Mouse (Mus musculus): Measurements from ENCODE around the gene Gm28051.

The Gm28051 gene

GRCm38 (mm10) chr12:102743036-102743588, 14.5 kb downstream of the Gm28051 start:
- DNase-seq (ENCODE audit: low spot score): peak; percentile 20

- DNase-seq (ENCODE audit: low spot score): no peak
Observed at GRCm38 (mm10) chr12:102742056-102742455, 15.5 kb downstream of the Gm28051 start.

DNA sequence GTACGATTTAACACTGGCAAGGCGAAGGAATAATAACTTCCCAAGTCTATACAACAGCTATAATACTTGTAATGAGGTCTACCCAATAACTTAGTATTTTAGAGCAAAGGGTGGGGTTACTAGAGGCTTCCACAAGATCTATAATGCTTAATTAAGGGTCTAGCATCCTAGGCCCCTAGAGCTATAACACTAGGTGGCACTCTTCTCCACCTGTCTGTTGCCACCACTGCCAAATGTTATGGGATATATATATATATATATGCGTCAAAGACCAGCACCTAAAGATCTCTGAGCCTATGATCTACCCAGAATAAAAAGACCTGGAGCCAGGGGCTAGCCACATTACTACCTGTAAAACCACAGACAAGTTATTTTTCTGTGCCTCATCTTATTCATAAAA, 17.3 kb downstream of the Gm28051 start:
- no peak for DNase-seq (ENCODE audit: low spot score)

- no peak for DNase-seq (ENCODE audit: low spot score)
Observed at GRCm38 (mm10) chr12:102739096-102739495, 18.5 kb downstream of the Gm28051 start.

DNA sequence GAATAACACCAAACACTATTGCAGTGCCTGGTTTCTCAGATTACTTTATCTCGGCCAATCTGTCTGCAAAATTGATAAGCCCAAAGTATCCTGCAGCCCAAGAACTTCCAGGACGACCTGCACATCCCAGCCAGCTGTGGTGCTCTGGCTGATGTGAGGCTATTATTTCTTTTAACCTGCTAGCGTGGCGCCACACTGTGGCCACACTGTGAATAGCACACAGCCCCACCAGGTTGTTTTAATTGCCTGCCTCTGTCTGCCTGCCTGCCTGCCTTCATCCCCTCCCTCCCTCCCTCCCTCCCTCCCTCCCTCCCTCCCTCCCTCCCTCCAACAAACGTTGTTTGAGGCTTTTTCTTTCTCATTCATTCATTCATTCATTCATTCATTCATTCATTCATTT, 24.2 kb downstream of the Gm28051 start:
- peak; percentile 50 for DNase-seq (ENCODE audit: low spot score)

DNA sequence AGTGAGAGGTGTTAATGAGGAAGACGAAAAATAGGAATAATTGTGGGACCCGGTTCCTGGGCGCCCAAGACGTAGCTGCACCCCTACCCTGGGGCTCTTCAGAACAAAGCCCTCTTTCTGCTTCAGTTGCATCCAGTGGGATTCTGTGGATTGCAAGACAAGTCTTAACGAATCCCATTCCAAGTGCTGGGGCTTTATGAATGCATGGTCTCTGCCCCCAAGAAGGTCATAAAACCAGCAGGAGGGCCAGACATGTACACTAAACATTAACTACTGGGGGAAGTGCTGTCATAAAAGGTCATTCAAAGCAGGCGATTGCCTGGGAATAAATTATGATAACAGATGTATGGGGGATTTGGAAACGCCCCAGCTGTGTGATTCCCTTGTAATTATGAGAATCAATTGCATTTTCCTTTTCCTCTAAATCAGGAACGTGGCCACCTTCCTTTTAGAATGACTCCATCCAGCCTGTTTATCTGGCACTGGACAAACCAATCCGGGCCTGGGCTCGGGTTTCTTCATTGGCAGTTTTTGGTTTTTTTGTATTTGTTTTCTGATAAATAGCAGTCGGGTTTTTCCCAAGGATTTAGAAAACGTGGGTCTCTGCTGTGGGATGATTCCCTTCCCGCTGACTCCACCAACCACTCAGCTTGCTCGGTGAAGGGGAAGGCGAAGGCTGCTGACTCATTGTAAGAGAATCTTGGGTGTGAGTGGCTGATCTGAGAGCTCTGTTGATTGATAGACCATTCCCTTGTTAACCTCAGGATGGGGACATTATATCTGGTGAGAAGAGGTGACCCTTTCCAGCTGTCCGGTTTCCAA, 26.6 kb downstream of the Gm28051 start:
- no peak for DNase-seq (ENCODE audit: low spot score)

DNA sequence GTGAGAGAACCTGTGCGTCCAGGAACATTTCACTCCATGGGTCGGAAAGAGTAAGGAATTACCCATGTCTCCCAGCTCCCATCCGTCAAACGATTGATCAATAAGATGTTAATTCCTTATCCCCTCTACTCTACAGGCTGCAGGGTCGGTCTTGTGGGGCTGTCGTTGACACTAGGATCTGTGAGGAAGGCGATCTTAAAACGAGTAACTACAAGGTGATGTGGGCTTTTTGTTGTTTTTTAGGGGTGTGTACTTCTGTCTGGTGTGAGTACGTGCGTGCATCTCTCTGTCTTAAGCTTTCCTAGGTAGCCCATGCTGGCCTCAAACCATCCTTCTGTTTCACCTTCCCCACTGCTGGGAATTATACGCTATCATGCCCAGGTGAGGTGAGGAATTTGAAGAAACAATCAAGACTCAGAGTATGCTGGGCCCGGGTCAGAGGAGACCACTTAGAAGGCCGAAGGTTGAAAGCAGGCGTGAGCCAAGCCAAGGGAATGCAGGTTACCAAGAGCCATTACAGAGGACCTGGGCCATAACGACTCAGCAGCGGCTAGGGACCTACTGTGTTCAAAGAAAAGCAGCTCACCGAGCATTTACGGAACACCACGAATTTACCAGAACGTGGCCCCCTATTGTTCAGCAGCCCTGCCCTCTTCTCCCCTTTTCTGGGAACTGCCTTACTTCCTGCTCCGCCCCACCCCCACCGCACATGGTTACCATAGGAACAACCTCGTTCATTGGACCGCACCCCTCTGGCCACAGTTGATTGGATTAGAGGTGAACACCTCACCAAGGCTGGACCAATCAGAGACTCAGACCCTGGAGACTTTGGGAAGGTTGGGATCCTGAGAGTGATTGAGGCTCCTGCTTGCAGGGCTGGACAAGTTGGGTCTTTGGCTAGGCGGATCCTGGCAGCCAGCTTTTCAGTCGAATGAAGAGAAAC, 27.4 kb downstream of the Gm28051 start:
- peak; percentile 79 for DNase-seq (ENCODE audit: low spot score)

GRCm38 (mm10) chr12:102725761-102726175, 31.8 kb downstream of the Gm28051 start:
- no peak for DNase-seq (ENCODE audit: low spot score)

GRCm38 (mm10) chr12:102725146-102725545, 32.4 kb downstream of the Gm28051 start:
- no peak for DNase-seq (ENCODE audit: low spot score)

DNA sequence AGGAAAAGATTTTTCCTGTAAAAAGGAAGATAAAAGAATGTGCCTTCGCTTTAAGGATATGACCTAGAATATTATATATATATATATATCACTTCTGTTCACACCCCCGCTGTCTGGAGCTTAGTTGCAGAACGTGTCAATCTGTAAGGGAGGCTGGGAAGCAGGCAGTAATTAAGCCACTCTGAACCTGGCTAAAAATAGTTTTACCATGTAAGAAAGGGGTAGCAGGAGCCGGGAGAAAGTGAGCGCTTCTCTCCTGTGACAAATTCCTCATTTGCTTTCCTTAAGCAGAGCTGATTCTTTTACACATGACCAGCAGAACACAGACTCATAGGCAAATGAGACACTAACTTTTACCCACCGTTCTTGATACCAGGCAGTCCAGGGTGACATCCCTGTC, 33.7 kb downstream of the Gm28051 start:
- no peak for DNase-seq (ENCODE audit: low spot score)

- no peak for DNase-seq (ENCODE audit: low spot score)
Observed at GRCm38 (mm10) chr12:102722966-102723365, 34.6 kb downstream of the Gm28051 start.

DNA sequence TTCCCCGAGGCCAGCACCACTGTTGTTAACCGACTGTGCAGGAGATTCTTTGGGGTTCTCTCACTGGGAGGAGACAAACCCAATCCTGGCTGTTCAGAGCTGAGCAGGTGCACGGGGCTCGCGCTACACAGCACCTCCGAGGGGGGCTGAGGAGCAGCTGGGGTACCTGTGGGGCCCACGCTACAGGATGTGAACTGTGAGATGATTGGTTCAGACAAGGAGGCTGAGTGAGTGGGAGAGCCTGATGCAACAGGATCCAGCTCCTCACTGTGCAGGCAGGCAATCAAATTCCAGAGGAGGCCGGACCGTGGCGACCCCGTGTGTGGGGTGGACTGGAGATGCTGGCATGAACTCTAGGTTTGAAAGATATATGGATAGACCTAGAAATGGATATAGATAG, 35.1 kb downstream of the Gm28051 start:
- no peak for DNase-seq (ENCODE audit: low spot score)

DNA sequence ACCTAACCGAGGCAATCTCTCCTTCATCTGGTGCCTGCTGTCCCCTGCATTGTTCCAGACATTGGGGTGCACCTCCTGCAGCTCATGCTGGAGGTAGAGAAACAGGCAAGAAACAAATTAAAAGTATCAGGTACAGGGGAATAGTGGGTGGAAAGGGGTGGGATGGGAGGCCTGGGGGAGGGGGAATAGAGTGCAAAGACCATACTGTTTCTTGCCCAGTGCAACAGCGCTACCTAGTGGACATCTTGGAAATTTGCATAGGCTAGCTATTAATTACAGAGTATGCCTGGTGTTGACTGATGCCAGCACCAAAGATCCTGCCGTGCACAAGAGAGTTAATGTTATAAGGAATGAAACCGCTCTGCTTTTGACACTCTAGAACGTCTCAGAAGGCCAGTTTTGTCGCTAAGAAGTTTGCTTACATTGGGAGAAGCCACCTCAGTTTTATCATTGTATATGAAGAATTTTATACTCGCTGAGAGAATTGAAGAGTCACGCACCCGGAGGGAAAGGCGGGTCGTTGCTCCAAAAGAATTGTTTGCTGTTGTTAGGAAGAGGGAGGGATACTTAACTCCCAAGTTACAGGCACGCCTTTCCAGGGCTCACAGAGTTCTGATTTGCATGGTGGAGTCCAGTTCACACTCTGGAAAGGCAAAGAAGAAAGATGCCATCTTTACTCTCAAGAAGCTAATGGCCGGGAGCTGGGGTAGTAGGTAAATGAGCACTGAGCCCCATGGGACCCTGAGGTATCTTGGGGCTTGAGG, 37.8 kb downstream of the Gm28051 start:
- no peak for DNase-seq (ENCODE audit: low spot score)

DNA sequence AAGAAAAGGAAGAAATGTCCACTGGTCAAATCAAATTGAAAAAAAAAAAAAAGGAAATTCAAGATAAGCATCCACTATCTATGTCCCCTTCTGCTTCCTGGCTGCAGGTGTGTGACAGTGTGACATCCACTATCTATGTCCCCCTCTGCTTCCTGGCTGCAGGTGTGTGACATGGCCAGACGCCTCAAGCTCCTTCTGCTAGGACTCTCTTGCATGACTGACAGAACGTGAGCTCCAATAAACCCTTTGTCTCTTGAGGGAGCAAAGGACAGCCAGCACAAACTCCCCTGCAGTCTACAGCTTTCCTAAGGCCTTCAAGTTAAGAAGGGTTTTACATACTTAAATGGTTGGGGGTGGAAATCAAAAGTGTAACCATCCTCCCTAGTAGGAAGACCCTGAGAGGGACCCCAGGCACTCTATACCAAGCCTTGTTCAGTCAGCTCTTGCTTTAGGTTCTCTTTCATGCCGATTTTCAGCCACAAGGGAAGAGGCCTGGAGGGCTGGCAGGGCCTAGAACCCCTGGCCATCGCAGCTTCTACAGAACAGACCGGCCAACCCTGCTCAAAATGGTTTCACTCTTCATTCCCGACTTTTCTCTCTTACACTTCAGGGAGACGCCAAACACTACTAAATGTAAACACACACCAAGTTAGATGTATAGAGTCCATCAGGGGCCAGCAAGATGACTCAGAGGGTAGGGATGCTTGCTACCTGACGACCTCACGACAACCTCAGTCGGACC, 42.7 kb downstream of the Gm28051 start:
- DNase-seq (ENCODE audit: low spot score): no peak

- DNase-seq (ENCODE audit: low spot score): no peak
Observed at GRCm38 (mm10) chr12:102714116-102714515, 43.4 kb downstream of the Gm28051 start.

DNA sequence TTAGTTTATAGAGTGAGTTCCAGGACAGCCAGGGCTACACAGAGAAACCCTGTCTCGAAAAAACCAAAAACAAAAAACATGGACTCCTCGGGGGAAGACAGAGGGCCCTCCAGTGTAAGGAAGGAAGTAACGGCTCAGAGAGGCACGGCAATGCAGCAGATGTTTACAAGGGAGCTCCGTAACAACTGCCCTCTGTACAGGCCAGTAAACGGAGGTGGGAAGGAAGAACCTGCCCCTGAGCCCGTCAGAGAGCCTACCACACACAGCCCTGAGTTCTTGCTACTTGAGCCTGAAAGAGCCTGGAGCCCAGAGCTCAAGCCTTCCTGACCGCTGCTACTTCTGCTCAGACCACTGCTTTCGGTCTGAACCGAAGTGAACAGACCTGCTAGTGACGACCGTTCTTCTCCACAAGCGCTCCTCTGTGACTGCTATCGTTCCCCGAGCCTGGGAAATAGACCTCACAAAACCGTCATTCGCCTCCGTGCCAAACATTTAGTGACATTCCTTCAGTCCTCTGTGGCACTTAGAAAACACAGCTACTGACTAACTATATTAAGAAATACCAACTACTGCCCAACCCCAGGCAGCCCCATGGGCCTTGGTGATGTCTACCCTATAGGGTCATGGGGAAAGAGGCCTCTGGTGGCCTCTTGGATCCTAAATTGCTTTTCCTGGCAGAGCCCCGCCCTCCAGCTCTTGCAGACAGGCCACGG, 44.3 kb downstream of the Gm28051 start:
- no peak for DNase-seq (ENCODE audit: low spot score)

- DNase-seq (ENCODE audit: low spot score): no peak
Observed at GRCm38 (mm10) chr12:102710851-102711375, 46.7 kb downstream of the Gm28051 start.

- DNase-seq (ENCODE audit: low spot score): no peak
Observed at GRCm38 (mm10) chr12:102709896-102710295, 47.7 kb downstream of the Gm28051 start.

DNA sequence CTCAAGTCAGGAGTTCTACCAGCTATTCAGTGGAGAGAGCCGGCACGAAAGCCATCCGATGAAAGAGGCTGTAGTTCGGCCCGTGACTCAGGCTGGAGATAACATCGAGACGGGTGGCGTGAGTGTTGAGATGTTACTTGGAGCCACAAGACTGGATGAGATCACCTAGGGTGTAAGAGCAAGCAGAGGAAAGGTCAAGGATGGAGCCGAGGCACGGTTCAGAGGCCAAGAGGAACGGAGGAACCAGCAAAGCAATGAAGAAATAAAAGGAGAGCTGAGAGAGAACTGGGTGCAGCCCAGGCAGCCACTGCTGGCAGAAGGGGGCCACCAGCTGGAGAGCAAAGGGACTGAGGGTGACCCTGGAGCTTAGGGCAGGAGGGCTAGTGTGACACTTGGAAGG, 49.3 kb downstream of the Gm28051 start:
- DNase-seq (ENCODE audit: low spot score): no peak

DNA sequence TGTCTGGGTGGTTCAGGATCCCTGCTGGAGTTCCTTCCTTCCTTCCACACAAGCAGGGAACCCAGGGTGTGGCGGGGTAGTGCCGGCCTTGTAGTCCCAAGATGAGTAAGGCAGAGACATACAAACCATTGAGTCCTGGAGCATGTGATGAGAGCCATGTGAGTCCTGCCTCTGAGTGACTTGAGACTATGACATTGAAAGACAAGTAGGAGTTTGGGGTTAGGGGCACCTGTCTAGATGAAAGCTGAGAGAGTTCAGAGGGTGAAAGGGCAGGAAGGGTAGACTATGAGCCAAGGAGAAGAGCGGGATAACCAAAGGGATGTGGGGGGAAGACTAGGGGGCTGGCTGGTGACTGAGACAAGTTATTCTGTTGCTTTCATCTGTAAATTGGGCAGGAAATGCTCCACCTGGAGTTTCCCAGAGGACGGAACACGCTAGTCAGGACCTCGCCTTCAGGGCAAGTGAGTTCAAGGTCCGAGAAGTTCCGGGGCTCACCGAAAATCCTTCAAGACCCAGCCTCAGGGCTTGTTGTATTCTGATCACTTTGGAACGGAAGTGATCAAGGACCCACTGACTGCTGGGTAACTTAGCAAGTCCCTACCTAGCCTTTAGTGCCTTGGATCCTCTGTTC, 50.6 kb downstream of the Gm28051 start:
- no peak for DNase-seq (ENCODE audit: low spot score)

All from testis, postnatal 14 days (tissue).